Mouse (Mus musculus): ENCODE results near the gene Gm43720.

- TF ChIP-seq CTCF (IDR thresholded peaks at IDR 0.05; ENCODE audit: extremely low read depth, insufficient read depth, low read length) (no peak), POLR2A (IDR thresholded peaks at IDR 0.05; ENCODE audit: extremely low read depth, insufficient read depth, low read length) (no peak)
Measured at GRCm38 (mm10) chr5:138258078-138258477, 21.7 kb downstream of the Gm43720 start.

All from cortical plate, adult 2 months (tissue).